Mouse (Mus musculus) NIH3T3 (cell line): Measurements from ENCODE around the gene Mrfap1.

ENCODE experiments used
- DNase-seq: peaks from one replicate; pipeline ENCODE4 v3.0.0-alpha.2; 2012; ENCODE audit warnings: low read depth

Gene Mrfap1

DNA sequence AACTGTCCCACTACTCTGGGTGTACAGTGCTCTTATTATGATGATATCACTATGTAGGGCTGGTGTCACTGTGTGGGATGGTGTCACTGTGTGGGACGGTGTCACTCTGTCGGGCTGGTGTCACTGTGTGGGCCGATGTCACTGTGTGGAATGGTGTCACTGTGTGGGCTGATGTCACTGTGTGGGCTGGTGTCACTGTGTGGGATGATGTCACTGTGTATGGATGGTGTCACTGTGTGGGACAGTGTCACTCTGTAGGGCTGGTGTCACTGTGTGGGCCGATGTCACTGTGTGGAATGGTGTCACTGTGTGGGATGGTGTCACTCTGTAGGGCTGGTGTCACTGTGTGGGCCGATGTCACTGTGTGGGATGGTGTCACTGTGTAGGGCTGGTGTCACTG lies 10.5 kb downstream of the Mrfap1 start:
- DNase-seq = no peak

DNA sequence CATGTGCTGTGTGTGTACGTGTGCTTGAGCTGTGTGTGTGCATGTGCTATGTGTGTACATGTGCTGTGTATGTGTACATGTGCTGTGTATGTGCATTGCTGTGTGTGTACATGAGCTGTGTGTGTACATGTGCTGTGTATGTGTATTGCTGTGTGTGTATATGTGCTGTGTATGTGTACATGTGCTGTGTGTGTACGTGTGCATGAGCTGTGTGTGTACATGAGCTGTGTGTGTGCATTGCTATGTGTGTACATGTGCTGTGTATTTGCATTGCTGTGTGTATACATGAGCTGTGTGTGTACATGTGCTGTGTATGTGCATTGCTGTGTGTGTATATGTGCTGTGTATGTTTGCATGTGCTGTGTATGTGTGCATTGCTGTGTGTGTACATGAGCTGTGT lies 17.1 kb downstream of the Mrfap1 start:
- no peak for DNase-seq

DNA sequence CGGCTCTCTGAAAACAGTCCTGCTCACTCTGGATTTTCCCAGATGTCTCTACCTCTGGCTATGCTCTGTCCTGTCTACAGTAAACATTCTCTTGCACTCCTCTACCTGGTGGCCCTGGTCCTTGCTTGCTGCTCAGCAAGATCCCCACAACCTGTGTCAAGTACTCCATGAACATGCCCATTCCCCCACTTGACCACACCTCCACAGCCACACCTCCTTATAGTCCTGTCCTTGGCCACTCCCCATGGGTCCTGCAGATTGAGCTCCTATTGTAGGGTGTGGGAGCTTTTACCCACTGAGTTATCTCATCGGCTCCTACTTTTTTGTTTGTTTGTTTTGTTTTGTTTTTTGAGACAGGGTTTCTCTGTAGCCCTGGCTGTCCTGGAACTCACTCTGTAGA lies 17.7 kb downstream of the Mrfap1 start:
- no peak for DNase-seq

DNA sequence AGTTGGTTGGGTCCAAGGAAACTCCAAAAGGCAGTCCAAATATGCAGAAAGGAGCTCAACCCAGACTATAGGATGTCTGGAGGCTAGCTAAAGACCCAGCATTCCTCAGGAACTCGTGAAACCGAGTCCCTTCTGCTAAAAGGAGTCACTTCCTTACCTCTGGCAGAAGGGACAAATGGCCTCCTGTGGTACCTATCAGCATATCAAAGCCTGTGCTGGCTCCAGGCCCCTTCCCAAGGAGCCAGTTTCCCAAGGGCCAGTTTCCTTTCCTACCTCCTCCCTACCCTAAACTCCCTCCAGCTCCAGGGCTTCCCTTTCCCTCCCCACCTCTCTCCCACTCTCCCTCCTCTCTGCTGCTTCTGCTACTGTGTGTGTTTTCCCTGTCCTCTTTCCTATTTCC lies 19.4 kb downstream of the Mrfap1 start:
- no peak for DNase-seq

DNA sequence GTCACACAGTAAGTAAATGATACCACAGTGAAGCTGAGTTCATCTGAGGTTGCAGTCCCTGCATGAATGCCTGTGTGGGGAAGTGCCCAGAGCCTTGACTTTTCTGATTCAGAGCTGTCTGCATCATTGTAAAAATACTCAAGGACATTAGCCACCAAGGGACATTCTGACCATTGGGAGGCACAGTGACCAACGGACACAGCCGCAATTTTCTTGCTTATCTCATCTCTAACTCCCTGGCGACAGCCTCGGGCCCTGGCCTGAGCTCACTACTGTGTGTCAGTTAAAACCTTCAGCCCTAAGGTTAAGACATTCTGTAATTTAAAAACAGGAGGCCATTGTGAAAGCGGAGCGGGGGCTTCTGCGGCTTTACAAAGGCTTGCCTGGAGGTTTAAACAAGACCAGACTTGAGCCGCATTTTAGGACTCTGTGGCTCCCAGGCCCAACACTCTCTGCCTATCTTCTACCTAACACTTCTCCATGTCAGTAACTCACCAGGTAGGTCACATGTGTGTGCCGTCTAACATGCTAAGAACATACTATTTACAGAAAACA lies 20.5 kb downstream of the Mrfap1 start:
- no peak for DNase-seq

DNA sequence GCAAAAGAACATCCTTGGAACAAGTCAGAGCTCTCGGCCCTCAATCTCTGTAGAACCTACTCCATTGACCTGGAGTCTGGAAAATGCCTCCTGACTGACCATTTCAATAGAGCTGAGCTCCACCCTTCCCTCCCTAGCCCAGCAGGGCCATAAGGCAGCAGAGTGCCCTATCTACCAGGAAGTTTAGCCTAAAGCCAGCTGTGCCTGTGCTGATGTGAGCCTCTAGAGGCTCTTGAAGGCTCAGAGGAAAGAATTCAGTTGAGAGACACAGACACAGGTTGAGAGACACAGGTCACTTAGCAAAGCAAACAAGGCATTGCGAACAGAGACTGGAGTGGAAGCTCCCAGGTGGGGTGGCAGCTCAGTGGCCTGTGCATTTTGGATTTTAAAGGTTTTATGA lies 21.3 kb downstream of the Mrfap1 start:
- DNase-seq = no peak

DNA sequence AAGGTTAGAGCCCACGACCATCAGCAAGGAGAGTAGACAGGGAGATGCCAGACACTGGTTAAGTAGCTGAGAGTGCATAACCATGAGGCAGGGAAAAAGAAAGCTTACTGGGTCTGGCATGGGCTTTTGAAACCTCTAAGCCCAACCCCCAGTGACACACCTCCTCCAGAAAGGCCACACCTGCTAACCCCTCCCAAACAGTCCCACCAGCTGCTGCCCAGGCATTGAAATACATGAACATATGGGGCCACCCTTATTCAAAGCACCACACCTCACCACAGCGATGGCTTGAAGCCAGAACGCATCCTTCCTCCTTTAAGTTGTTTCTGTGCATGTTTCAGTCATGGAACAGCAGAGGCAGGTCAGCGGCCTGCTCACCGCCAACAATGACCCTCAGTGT lies 24.0 kb downstream of the Mrfap1 start:
- no peak for DNase-seq

DNA sequence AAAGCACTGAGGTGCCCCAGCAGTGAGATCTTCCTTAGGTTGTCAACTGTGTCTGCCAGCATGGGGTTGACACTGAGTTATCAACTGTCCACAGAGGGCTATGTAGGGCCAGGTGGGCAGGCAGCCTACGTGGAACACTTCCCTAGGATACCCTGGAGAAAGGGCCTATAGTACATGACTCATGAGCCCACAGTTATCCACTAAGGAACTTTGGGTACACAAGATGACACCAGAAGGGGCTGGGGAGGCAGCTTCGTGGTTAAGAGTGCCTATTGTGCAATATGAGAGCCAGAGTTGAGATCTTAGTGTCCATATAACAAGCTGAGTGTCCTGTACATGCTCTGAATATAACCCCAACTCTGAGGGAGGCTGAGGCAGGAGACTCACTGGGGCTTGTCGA lies 27.0 kb downstream of the Mrfap1 start:
- DNase-seq = no peak

DNA sequence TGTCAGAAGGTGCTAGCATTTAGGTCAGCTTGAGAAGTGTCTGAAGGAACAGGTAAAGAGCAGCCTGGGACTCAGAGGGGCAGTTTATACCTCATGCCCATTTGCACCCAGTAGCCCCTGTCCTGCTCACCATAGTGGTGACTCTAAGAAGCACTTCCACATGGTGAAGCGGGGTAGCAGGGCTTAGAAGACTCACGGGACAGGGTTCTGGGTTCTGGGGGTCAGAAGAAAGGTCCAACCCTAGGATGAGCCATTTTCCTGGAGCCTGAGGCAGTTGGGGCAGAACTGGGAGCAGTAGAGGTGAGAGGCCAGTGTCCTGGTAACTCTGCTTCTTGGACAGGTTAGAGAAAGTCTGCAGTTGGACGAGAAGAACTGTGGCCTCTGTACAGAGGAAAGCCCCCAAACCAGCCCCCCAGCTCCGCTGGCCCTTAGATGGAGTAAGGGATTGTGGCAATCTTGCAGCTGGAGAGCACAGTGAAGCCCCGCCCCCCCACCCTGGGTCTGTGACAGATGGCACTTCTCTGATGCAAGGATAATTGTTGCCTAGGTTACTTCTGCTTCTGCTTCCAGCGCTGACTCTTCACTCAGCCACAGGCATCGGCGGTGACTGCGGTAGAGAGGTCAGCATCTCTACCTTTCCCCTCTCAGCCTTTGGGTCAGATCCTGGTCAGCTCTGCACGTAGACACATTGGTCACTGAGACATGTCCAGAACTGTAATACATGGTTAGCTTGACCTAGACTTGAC lies 29.4 kb downstream of the Mrfap1 start:
- no peak for DNase-seq

DNA sequence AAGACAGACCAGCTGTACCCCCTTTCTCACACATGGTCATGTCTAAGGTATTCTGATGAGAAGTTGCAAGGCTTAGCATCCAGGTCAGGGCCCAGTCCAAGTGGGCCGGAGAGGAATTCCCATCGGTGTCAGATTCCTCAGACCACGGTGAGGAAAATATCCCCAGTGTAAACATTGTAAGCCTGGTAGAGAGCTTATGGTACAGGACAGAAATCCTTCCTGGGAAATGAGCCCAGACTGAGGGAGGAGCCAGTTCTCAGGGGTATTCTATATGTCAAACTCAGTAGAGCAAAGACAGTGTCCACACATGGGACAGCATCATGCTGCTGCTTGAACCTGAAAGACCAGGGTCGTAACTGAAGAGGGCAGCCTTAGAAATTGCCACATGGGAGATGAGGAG lies 36.7 kb downstream of the Mrfap1 start:
- DNase-seq = peak; percentile 45

DNA sequence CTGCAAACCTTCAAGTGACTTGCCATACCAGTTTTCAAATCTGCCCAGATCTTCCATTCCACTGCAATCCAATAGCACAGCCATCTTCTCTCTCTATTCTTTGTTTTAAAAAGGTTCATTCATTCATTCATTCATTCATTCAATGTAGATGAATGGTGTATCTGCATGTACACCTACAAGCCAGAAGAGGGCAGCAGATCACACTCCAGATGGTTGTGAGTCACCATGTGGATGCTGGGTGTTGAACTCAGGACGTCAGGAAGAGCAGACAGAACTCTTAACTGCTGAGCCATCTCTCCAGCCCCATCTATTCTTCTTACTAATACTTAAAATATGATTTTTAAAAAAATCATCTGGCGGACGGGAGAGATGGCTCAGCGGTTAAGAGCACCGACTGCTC lies 39.5 kb downstream of the Mrfap1 start:
- peak; percentile 46 for DNase-seq

DNA sequence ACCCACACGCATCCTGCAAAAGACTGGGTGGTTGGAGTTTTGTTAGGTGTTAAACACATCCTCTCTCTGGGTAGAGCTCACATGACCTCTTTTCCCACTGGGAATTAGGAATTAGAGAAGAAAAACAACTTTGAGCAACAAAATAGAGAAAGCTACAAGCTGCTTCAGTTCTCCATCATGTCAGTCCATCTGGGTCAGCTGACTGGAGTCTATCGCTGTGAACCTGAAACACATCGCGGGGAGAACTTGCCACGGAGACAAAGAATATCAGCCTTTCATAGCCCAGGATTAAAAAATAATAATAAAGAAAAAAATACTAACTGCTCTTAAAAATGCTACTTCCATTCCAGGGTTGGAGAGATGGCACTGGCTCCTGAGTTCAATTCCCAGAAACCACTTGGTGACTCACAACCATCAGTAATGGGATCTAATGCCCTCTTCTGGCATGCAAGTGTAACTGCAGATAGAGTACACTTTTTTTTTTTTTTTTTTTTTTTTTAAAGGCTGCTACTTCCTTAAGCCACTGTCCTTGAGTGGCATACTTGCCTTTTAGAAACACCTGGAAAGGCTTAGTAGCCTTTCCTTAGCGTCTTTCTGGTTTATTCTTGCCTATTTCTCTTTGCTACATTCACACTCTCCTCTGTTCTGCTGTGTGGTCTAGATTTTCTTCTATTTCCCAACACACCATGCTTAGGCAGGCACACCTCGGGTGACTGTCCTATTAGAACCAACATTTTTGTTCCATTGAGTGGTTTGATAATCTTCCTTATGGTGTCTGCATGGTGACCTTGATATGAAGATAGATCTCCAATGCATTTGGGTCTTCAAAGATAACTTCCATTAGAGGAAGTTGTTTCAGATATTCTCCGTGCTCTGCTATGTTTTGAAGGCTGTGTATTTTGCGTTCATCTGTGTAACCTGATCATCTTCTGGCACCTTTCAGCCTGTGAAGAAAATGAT lies 46.2 kb downstream of the Mrfap1 start:
- DNase-seq = peak; percentile 50

DNA sequence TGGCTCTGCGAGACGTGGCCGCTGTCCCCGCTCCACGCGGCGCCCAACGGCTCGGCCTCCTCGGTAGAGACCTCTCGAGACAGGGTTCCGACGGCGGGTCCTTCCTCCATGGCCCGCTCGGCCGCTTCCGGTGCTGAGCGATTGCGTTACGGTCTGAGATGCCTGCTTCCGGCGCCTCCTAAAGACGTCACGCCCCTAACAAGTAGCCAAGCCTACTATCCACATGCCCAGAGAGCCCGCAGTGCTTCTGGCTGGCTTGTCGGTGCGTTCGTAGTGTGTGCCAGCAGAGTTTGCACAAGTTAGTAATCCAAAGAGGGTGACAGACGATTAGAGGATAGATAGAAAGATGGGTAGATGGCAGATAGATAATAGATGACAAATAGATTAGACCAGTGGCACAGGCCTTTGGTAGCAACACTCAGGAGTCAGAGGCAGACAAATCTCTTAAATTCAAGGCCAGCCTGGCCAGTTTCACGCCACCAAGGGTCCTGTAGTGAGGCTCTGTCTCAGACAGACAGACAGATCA lies 48.0 kb downstream of the Mrfap1 start, which contains the start of gene Bloc1s4:
Gene Bloc1s4, minus strand, starts transcription at position 115 of the 526 bp plus-strand sequence.
- DNase-seq = peak; percentile 96

DNA sequence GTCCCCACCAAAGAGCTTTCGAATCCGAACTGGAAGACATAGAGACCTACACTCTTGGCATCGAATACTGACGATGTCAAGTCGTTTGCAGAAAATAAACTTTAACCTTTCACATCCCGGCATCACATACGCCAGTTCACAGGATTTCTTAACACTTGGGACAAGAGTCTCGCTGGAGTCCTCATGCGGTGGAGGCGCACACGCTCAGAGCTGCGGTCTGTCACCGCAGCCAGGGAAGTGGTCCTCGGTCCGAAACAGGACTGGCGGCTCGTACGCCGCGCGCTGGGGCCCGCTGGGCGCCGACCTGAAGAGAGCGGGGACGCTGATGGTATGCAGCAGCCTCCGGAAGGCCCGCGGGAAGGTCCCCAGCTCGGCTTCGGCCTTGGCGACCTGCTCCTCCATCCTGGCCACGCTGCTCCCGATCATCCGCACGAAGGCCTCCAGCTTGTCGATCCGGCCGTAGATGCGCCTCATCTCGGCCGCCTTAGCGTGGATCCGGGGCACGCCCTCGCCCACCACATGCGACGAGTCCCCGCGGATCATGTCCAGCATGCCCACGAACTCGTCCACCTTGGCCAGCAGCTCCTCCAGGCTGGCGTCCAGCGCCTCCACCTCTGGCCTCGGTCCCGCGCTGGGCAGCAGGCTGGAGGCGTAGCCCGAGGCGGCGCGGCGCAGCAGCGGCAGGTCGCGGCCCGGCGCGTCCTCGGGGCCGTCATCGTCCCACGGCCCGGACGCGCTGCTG lies 48.6 kb downstream of the Mrfap1 start:
- DNase-seq = no peak

DNA sequence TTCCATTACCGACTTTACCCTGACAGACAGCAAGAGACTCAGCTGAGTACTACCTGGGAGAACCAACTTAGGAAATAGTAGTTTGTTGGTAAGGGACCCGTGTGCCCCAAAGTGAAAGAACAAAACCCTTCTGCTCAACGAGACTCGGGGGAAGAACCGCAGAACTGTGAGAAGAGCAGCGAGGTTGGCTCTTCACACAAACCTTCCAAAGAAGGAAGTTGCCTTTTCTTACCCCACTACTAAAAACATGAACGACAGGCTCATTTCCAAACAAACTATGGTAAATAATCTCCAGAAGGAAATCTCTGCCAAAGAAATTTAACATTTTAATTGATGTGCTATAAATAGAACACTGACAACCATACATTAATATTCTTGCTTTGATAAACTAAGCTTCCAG lies 49.5 kb downstream of the Mrfap1 start:
- no peak for DNase-seq
